Mouse (Mus musculus): ENCODE results near the gene Cyp4f17. TPM values are rescaled to one million over a fixed set of nuclear protein-coding genes. Genes with fewer than 3 reads are reported as not detected.

Cyp4f17 gene
- total RNA-seq, 2 experiments from 2014 or later: 1.5 to 3.0 TPM

Other genes starting within 250 kb of the Cyp4f17 start
- 10 to 100 TPM; 37.9 to 38.2 TPM for gene Brd4, start 221.3 kb upstream of the Cyp4f17 start, total RNA-seq (2021)
- 10 to 100 TPM; 26.5 to 38.3 TPM for gene Akap8, start 184.8 kb upstream of the Cyp4f17 start, total RNA-seq (2021)
- gene Akap8l, start 155.4 kb upstream of the Cyp4f17 start, total RNA-seq (2021): 10 to 100 TPM; 24.9 to 30.0 TPM
- 10 to 100 TPM; 11.2 to 11.6 TPM for gene Wiz, start 116.6 kb upstream of the Cyp4f17 start, total RNA-seq (2021)
- 1 to 10 TPM in 1 of 2 experiments, under 1 TPM in 1; 0.76 to 2.0 TPM for gene Rasal3, start 102.5 kb upstream of the Cyp4f17 start, total RNA-seq (2021)
- gene Pglyrp2, start 81.9 kb upstream of the Cyp4f17 start, total RNA-seq (2021): under 1 TPM in 1 of 2 experiments, not detected in 1; 0.08 TPM
- gene Cyp4f39, start 53.3 kb upstream of the Cyp4f17 start, total RNA-seq (2021): 1 to 10 TPM in 1 of 2 experiments, under 1 TPM in 1; 0.72 to 1.5 TPM
- gene Cyp4f16, start 30.5 kb downstream of the Cyp4f17 start, total RNA-seq (2021): 1 to 10 TPM in 1 of 2 experiments, under 1 TPM in 1; 0.96 to 1.6 TPM
- gene Cyp4f37, start 115.3 kb downstream of the Cyp4f17 start, total RNA-seq (2021): not detected
- not detected for gene Cyp4f40, start 152.8 kb downstream of the Cyp4f17 start, total RNA-seq (2021)
- not detected for gene Cyp4f15, start 179.6 kb downstream of the Cyp4f17 start, total RNA-seq (2021)

All from gastrocnemius, postnatal 36 days (tissue).